Mouse (Mus musculus): ENCODE data around the gene Ubn2.
"Not testable (repeated sequence)": the region's sequence is repeated elsewhere in the genome, so short reads cannot be mapped to it uniquely, and the experiment has no call there.

Gene Ubn2

DNA sequence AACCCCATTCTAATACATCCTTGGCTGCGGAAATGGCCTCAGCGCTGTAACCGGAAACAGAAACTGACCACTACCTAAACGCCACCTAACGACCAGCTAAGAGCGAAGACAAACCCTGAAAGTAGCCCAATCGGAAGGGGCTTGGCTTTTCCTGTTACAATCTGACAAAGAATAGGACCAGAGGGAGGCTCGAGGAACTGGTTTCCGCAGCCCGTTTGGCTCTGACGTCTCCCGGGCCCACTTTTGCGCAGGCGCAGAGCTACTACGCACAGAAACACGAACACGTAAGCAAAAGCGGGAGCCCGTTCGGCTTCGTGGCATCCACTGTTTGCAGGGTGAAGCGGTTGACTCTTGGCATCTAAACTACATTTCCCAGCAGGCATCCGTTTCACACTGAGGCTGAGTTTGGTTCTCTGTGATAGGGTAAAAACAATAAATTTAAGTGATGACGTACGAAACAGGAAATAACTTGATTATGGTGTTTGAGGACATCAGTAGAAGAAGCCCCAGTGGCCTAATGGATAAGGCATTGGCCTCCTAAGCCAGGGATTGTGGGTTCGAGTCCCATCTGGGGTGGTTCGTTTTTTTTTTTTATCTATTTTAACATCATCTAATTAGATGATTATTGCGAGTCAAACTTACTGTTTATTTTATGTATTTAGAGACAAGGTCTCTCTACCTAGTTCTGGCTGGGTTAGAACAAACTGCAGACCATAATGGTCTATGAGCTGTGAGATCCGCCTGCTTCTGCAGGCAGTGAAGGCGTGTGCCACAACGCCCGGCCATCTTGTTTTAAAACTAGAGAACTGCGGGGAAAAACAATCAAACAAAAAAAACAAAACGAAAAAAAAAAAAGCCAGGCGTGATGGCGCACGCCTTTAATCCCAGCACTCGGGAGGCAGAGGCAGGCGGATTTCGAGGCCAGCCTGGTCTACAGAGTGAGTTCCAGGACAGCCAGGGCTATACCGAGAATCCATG, 100.0 kb downstream of the Ubn2 start, which contains the start of gene Fmc1:
Fmc1 (plus strand) TSS at position 75 of the 978 bp plus-strand sequence.
- DNase-seq (ENCODE audit: low read depth, low spot score) = peak; percentile 99

DNA sequence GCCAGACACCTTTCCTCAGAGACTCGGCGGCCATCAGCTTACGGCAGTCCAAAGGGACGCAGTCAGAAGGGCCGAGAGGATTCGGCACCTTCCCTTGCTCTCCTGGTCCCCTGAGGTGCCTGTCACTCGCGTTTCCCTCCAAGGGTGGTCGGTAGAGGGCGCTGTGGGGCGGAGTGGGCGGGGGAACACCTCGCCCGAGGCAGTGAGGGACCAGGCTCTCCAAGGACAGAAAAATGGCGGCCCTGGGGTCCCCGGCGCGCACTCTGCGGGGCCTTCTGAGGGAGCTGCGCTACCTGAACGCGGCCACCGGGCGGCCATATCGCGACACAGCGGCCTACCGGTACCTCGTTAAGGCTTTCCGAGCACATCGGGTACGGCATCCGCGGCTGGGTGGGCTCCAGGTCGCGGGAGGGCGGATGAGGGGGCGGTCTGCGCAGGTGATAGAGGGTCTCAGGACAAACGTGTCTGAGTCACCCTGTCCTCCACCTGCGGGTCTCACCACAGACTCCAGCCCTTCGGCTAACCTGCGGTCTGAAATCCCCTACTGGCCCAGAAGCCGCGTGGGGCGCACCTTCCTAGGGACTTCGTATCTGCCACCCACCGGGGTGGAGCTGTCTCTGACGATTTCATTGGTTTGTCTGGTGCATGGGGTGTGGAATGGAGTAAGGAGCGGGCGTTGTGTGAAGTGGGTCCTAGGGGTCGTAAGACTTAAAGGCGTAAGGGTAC, 101.1 kb downstream of the Ubn2 start:
- DNase-seq (ENCODE audit: low read depth, low spot score) = peak; percentile 98

DNA sequence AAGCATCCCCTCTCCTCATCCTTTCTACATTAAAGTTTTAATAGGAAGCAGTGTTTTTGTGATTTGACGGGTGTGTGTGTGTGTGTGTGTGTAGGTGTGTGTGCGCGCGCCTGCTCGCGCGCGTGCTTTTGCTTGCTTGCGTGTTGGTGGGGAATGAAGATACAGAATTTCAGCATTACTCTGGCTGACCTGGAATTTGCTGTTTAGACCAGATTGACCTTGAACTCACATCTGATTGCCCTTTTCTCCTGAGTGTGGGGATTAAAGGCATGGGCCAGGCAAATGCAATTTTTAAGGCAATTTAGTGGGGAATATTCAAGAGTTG, 101.6 kb downstream of the Ubn2 start:
- no peak for DNase-seq (ENCODE audit: low read depth, low spot score)

- no peak for DNase-seq (ENCODE audit: low read depth, low spot score)
Measured at GRCm38 (mm10) chr6:38535788-38536187, 102.0 kb downstream of the Ubn2 start.

GRCm38 (mm10) chr6:38544141-38544540, 110.4 kb downstream of the Ubn2 start:
- not testable (repeated sequence) for DNase-seq (ENCODE audit: low read depth, low spot score)

- DNase-seq (ENCODE audit: low read depth, low spot score) = not testable (repeated sequence)
Measured at GRCm38 (mm10) chr6:38547005-38547404, 113.3 kb downstream of the Ubn2 start.

- no peak for DNase-seq (ENCODE audit: low read depth, low spot score)
Measured at GRCm38 (mm10) chr6:38547707-38548106, 114.0 kb downstream of the Ubn2 start.

GRCm38 (mm10) chr6:38548595-38548994, 114.8 kb downstream of the Ubn2 start:
- not testable (repeated sequence) for DNase-seq (ENCODE audit: low read depth, low spot score)

DNA sequence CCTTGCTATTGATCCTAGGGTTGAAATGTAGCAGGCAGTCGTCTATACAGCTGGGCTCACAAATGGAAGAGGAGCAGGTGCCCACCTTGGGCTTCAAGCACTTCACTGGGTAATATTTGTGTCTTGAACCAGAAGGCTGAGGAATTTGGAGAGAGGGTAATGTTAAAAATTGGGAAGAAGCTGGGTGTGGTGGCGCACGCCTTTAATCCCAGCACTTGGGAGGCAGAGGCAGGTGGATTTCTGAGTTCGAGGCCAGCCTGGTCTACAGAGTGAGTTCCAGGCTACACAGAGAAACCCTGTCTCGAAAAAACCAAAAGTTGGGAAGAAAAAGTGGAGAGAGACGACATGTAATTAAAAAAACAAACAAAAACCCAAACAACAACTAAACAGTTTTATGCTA, 116.1 kb downstream of the Ubn2 start:
- peak; percentile 9 for DNase-seq (ENCODE audit: low read depth, low spot score)

- peak; percentile 71 for DNase-seq (ENCODE audit: low read depth, low spot score)
Measured at GRCm38 (mm10) chr6:38550250-38551061, 116.7 kb downstream of the Ubn2 start.

- DNase-seq (ENCODE audit: low read depth, low spot score) = peak; percentile 99
Measured at GRCm38 (mm10) chr6:38551062-38551988, 117.6 kb downstream of the Ubn2 start, which contains the start of gene Luc7l2. Luc7l2 (plus strand) TSS chr6:38551334.

DNA sequence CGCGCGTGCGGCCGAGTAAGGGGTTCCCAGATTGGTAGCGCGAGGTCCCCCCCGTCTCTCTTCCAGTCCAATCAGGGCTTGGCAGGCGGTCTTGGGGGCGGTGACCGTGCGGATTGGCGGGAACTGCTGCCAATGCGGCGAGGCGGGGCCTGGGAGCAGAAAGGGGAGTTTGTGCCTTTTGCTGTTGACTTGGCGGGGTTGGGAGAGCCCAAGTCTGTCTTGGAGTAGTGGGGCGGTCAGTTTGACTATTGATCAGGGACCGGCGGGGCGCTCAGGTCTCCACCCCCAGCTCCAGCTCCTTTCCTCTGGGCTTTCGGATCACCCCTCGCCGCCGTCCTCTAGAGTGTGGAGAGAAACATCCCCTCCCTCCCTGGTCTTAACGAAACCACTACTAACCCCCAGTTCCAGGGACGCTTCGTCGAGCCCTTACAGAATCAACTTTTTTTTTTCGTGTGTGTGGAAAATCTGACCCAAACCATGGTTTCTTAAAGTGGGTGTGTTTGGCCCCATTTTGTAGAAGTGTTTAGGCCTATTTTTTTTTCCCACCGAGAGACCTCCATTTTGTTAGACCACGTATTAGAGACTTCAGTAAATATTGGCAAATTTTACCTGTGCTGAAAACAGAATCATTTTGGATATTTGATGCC, 118.4 kb downstream of the Ubn2 start:
- DNase-seq (ENCODE audit: low read depth, low spot score) = peak; percentile 99

DNA sequence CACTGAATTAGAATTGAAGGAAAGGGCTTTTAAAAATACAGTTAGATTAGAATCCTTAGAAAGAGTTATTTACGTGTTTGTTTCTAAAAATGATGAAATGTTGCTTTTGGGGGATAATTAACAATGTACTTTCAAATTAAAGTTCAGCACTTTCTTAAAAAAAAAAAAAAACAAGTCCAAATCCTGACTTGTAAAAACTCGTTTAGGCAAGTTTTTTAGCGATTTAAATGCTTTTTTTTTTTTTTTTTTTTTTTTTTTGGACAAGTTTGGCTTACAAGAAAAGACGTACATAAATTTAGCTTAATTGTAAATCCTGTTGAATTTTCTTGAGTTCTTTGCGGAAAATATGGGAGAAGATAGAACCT, 118.9 kb downstream of the Ubn2 start:
- no peak for DNase-seq (ENCODE audit: low read depth, low spot score)

All from ZHBTc4 (cell line).